Mouse (Mus musculus) ES-Bruce4 (cell line): ENCODE measurements at regions not wholly inside any gene's neighbourhood (a gene's known extent, or its start where the extent isn't known, plus 50 kb on each side); places are given as distances from the start of the nearest gene placed in this dataset.

Experiments used
- H3K27ac ChIP-seq: 2 replicates; pipeline ENCODE4 v1.5.1; 2012; ENCODE audit warnings: low read length, inconsistent platforms; ENCODE audit not compliant: insufficient read depth
- H3K27me3 ChIP-seq: 2 replicates; pipeline ENCODE4 v1.6.1; 2012; ENCODE audit warnings: mild to moderate bottlenecking, low read length, inconsistent platforms; ENCODE audit not compliant: control insufficient read depth, poor library complexity, insufficient read depth, severe bottlenecking
- H3K36me3 ChIP-seq: 2 replicates; pipeline ENCODE4 v1.6.1; 2012; ENCODE audit warnings: inconsistent platforms, mild to moderate bottlenecking, low read length, moderate library complexity; ENCODE audit not compliant: control insufficient read depth, poor library complexity, insufficient read depth, severe bottlenecking
- H3K4me1 ChIP-seq: one replicate; pipeline ENCODE4 v1.8.1; 2011; ENCODE audit warnings: low read length; ENCODE audit not compliant: control insufficient read depth, insufficient read depth
- H3K4me3 ChIP-seq: 2 replicates; pipeline ENCODE4 v1.5.1; 2011; ENCODE audit warnings: low read depth, mild to moderate bottlenecking, low read length
- H3K9ac ChIP-seq: 2 replicates; pipeline ENCODE4 v1.6.1; 2012; ENCODE audit warnings: low read depth, mild to moderate bottlenecking, inconsistent platforms; ENCODE audit not compliant: poor library complexity, severe bottlenecking
- H3K9me3 ChIP-seq: replicated peaks from 2 replicates; pipeline ENCODE4 v1.6.1; 2012; ENCODE audit warnings: mild to moderate bottlenecking, low read length, inconsistent platforms; ENCODE audit not compliant: control insufficient read depth, poor library complexity, insufficient read depth, severe bottlenecking
- CTCF ChIP-seq: IDR thresholded peaks from one replicate; pipeline ENCODE4 v1.8.1; 2011; ENCODE audit warnings: low read depth, low read length
- EP300 ChIP-seq: IDR thresholded peaks from 2 replicates; pipeline ENCODE4 v1.6.1; 2011; ENCODE audit warnings: low read depth, low read length; ENCODE audit not compliant: insufficient read depth
- POLR2A ChIP-seq: IDR thresholded peaks from one replicate; pipeline ENCODE4 v1.8.1; 2011; ENCODE audit warnings: low read length; ENCODE audit not compliant: insufficient read depth

GRCm38 (mm10) chr4:95233034-95233433, 181.0 kb upstream of the Jun start:
- H3K4me1 ChIP-seq = no peaks in the 10 kb centered on the region
- H3K4me3 ChIP-seq = no peak overlapping the region
- H3K27ac ChIP-seq = no peak overlapping the region
- peaks cover 8% of the 10 kb centered on the region for H3K9me3 ChIP-seq
- H3K27me3 ChIP-seq = no peaks in the 10 kb centered on the region
- TF ChIP-seq EP300 (no peak), CTCF (no peak), POLR2A (no peak)
- H3K36me3 ChIP-seq = no peaks in the 10 kb centered on the region
- H3K9ac ChIP-seq = no peak overlapping the region

DNA sequence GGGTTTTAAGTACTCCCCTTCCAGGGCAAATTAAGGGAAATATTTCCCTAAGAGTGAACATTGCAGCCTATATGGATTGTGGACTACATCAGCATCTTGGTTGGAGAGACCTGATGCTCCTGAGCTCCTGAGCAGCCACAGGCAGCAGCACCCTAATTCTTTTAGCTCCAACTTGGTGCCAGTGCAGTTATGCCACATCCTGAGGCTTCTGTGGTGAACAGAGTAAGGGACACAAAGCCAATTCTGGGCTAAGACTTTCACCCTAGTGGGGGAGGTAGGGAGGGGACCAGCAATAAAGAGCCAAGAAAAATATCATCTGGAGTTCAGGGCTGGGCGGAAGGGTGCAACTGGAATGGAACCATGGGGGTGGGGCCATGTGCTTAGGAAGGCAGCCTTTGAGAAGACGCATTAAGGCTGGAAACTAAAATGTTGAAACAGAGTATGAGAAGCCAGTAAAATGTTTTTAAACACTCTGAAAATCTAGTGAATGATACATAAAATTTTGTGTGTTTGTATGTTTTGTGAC, 182.1 kb upstream of the Jun start:
- H3K4me3 ChIP-seq = no peak overlapping the region
- no peaks in the 10 kb centered on the region for H3K36me3 ChIP-seq
- H3K9me3 ChIP-seq = peaks cover 7% of the 10 kb centered on the region
- TF ChIP-seq EP300 (no peak), POLR2A (no peak), CTCF (no peak)
- no peak overlapping the region for H3K9ac ChIP-seq
- no peaks in the 10 kb centered on the region for H3K4me1 ChIP-seq
- H3K27me3 ChIP-seq = no peaks in the 10 kb centered on the region
- H3K27ac ChIP-seq = no peak overlapping the region

DNA sequence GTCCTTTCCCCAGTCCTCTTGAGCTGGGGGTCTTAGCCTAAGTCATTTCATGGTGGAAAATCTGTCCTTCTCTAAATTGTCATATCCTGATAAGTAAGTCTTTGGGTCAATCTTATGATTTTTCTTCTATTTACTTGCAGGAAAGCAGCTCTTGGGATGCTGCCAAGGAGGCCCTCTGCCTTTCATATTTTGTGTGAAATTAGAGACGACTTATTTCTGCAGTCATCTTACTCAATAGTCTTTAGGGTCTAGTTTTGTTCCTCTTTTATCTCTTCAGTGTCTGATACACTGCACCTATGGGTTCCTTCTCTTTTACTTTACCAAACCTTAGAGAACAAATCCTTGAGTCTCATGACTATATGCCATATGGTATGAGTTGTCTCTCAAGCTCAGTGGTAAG, 196.0 kb upstream of the Jun start:
- H3K9ac ChIP-seq = no peak overlapping the region
- no peaks in the 10 kb centered on the region; the same call in 1 of the 2 replicates for H3K27me3 ChIP-seq
- no peak overlapping the region for H3K4me3 ChIP-seq
- H3K9me3 ChIP-seq = no peaks in the 10 kb centered on the region
- no peaks in the 10 kb centered on the region for H3K36me3 ChIP-seq
- TF ChIP-seq POLR2A (no peak), CTCF (no peak)
- no peaks in the 10 kb centered on the region for H3K4me1 ChIP-seq
- H3K27ac ChIP-seq = no peak overlapping the region

- no peak overlapping the region for H3K4me3 ChIP-seq
- TF ChIP-seq POLR2A = no peak
- no peak for TF ChIP-seq CTCF
- TF ChIP-seq EP300 = no peak
These were observed 197.0 kb upstream of the Jun start for GRCm38 (mm10) chr4:95249031-95249430.

DNA sequence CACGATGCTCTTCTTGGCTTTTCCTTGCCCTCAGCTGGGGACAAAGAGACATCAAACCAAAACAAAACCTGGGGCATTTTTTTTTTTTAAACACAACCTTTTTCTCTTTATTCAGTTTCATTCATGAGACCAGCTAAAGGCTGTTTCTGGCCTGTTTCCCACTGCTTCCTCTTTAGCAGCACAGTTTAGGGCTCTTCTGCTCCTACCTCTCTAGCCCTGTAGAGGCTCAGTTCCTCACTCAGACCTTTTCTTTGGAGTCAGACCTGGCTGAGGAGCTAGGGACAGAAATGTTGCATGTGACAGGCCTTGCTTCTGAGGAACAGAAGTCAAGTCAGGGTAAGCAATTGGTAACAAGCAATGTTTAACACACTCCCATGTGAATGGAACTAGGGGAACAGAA, 198.1 kb upstream of the Jun start:
- H3K4me1 ChIP-seq = no peaks in the 10 kb centered on the region
- TF ChIP-seq CTCF = no peak
- no peak for TF ChIP-seq EP300
- TF ChIP-seq POLR2A = no peak
- H3K27ac ChIP-seq = no peak overlapping the region

More at GRCm38 (mm10) chr4:95249031-95249430, 197.0 kb upstream of the Jun start:
- peaks cover 7% of the 10 kb centered on the region; the same call in 1 of the 2 replicates for H3K9me3 ChIP-seq
- no peaks in the 10 kb centered on the region; the same call in 1 of the 2 replicates for H3K27me3 ChIP-seq
- H3K4me1 ChIP-seq = no peaks in the 10 kb centered on the region
- H3K9ac ChIP-seq = no peak overlapping the region
- no peaks in the 10 kb centered on the region for H3K36me3 ChIP-seq
- H3K27ac ChIP-seq = no peak overlapping the region

GRCm38 (mm10) chr4:95269766-95270165, 217.7 kb upstream of the Jun start:
- TF ChIP-seq EP300 = no peak
- no peak for TF ChIP-seq CTCF
- TF ChIP-seq POLR2A = no peak
- Histone ChIP-seq H3K36me3 (no peaks in the 10 kb centered on the region), H3K4me1 (no peaks in the 10 kb centered on the region), H3K27me3 (no peaks in the 10 kb centered on the region), H3K27ac (no peak overlapping the region), H3K4me3 (no peak overlapping the region), H3K9ac (no peak overlapping the region), H3K9me3 (no peaks in the 10 kb centered on the region)

More for the DNA sequence above, 198.1 kb upstream of the Jun start:
- H3K9ac ChIP-seq = no peak overlapping the region
- peaks cover 7% of the 10 kb centered on the region; the same call in 1 of the 2 replicates for H3K9me3 ChIP-seq
- H3K36me3 ChIP-seq = no peaks in the 10 kb centered on the region
- no peak overlapping the region for H3K4me3 ChIP-seq
- H3K27me3 ChIP-seq = no peaks in the 10 kb centered on the region; the same call in 1 of the 2 replicates
